Mouse (Mus musculus) kidney, embryonic 14.5 days (tissue): ENCODE data around the gene 5830473C10Rik. TPM values are rescaled to one million over a fixed set of nuclear protein-coding genes. Genes with fewer than 3 reads are reported as not detected.

Experiments
- ATAC-seq: fragments of 200-750 bp; cut with Nextera tagmentation; 2 replicates; pipeline ENCODE4 v1.8.0; 2017; ENCODE audit warnings: moderate number of reproducible peaks, mild to moderate bottlenecking, moderate TSS enrichment, moderate library complexity; ENCODE audit not compliant: low FRiP score, low TSS enrichment
- H3K27ac ChIP-seq: fragments of 300-500 bp; sonication (generic); 2 replicates; pipeline ENCODE4 v1.5.1; 2014; ENCODE audit warnings: low read depth, mild to moderate bottlenecking, low read length, moderate library complexity, mixed read lengths
- H3K27me3 ChIP-seq: fragments of 300-500 bp; sonication (generic); 2 replicates; pipeline ENCODE4 v1.6.1; 2014; ENCODE audit warnings: mild to moderate bottlenecking, low read length; ENCODE audit not compliant: control insufficient read depth, insufficient read depth
- H3K36me3 ChIP-seq: fragments of 300-500 bp; sonication (generic); 2 replicates; pipeline ENCODE4 v1.6.1; 2014; ENCODE audit warnings: low read length, mixed read lengths; ENCODE audit not compliant: control insufficient read depth, insufficient read depth
- H3K4me1 ChIP-seq: fragments of 300-500 bp; sonication (generic); 2 replicates; pipeline ENCODE4 v1.6.1; 2014; ENCODE audit warnings: low read length, mixed read lengths; ENCODE audit not compliant: control insufficient read depth, insufficient read depth
- H3K4me2 ChIP-seq: fragments of 300-500 bp; sonication (generic); replicated peaks from 2 replicates; pipeline ENCODE4 v1.6.1; 2014; ENCODE audit warnings: low read depth, mild to moderate bottlenecking, low read length
- H3K4me3 ChIP-seq: fragments of 300-500 bp; sonication (generic); 2 replicates; pipeline ENCODE4 v1.5.1; 2014; ENCODE audit warnings: mild to moderate bottlenecking, low read length
- H3K9ac ChIP-seq: fragments of 300-500 bp; sonication (generic); 2 replicates; pipeline ENCODE4 v1.6.1; 2014; ENCODE audit warnings: low read depth, mild to moderate bottlenecking, low read length, moderate library complexity
- H3K9me3 ChIP-seq: fragments of 300-500 bp; sonication (generic); 2 replicates; pipeline ENCODE4 v1.6.1; 2016; ENCODE audit warnings: low read length; ENCODE audit not compliant: control insufficient read depth
- WGBS: fragments of 180-500 bp; shearing (Covaris S2); extraction: QIAGEN DNeasy Blood & Tissue Kit; methylation state at CpG from one replicate; pipeline ENCODE4 v1.1.7; 2014; 5-methylcytosine and 5-hydroxymethylcytosine counted together
- polyA plus RNA-seq: library from polyadenylated mRNA; unstranded; fragments of >200 nt; fragmentation: Nextera tagmentation; extraction: Ambion mirVana; gene quantifications from 2 replicates; pipeline ENCODE4 v1.2.1, GENCODE M21; 2014

Gene 5830473C10Rik
- polyA plus RNA-seq, 1 experiment from 2014 or later: 0.09 TPM

- Histone ChIP-seq H3K9ac (no peak overlapping the region), H3K4me2 (no peak overlapping the region), H3K36me3 (no peaks in the 10 kb centered on the region), H3K27me3 (no peaks in the 10 kb centered on the region), H3K4me1 (peaks cover 4% of the 10 kb centered on the region; the same call in 1 of the 2 replicates), H3K9me3 (no peaks in the 10 kb centered on the region), H3K4me3 (no peak overlapping the region), H3K27ac (no peak overlapping the region)
- no peak for ATAC-seq
- WGBS: 86% methylated on average over 6 of the region's 6 CpGs
Measured at GRCm38 (mm10) chr5:90565205-90565604, 4.3 kb downstream of the 5830473C10Rik start.

- 72% methylated on average over 5 of the region's 5 CpGs for WGBS
- Histone ChIP-seq H3K36me3 (no peaks in the 10 kb centered on the region), H3K4me1 (peaks cover 4% of the 10 kb centered on the region; the same call in 1 of the 2 replicates), H3K27me3 (no peaks in the 10 kb centered on the region), H3K9me3 (no peaks in the 10 kb centered on the region), H3K4me2 (no peak overlapping the region), H3K4me3 (no peak overlapping the region), H3K27ac (no peak overlapping the region), H3K9ac (no peak overlapping the region)
- 0 out of 2 replicates have a peak, but pooled peaks have one; percentile 28 for ATAC-seq
Measured at GRCm38 (mm10) chr5:90567788-90568187, 6.9 kb downstream of the 5830473C10Rik start.

- Histone ChIP-seq H3K4me2 (no peak overlapping the region), H3K27ac (no peak overlapping the region), H3K4me3 (no peak overlapping the region), H3K4me1 (peaks cover 4% of the 10 kb centered on the region; the same call in 1 of the 2 replicates), H3K27me3 (no peaks in the 10 kb centered on the region), H3K9ac (no peak overlapping the region), H3K36me3 (no peaks in the 10 kb centered on the region), H3K9me3 (no peaks in the 10 kb centered on the region)
- no peak for ATAC-seq
Measured at GRCm38 (mm10) chr5:90568338-90568737, 7.4 kb downstream of the 5830473C10Rik start.

- Histone ChIP-seq H3K36me3 (no peaks in the 10 kb centered on the region), H3K27me3 (no peaks in the 10 kb centered on the region), H3K9ac (no peak overlapping the region), H3K9me3 (no peaks in the 10 kb centered on the region), H3K4me2 (no peak overlapping the region), H3K27ac (no peak overlapping the region), H3K4me3 (no peak overlapping the region), H3K4me1 (peaks cover 4% of the 10 kb centered on the region; the same call in 1 of the 2 replicates)
- no peak for ATAC-seq
- 25% methylated on average over 3 of the region's 3 CpGs for WGBS
Measured at GRCm38 (mm10) chr5:90571216-90571615, 10.3 kb downstream of the 5830473C10Rik start.

GRCm38 (mm10) chr5:90577751-90578150 is 16.8 kb downstream of the 5830473C10Rik start:
- 77% methylated on average over 9 of the region's 9 CpGs for WGBS
- ATAC-seq: no peak
- H3K36me3 ChIP-seq: no peaks in the 10 kb centered on the region
- H3K4me3 ChIP-seq: no peak overlapping the region
- H3K4me2 ChIP-seq: no peak overlapping the region
- H3K4me1 ChIP-seq: no peaks in the 10 kb centered on the region
- no peaks in the 10 kb centered on the region for H3K9me3 ChIP-seq
- H3K27me3 ChIP-seq: no peaks in the 10 kb centered on the region
- H3K9ac ChIP-seq: no peak overlapping the region
- no peak overlapping the region for H3K27ac ChIP-seq

- Histone ChIP-seq H3K4me3 (no peak overlapping the region), H3K4me1 (no peaks in the 10 kb centered on the region), H3K4me2 (no peak overlapping the region), H3K27ac (no peak overlapping the region), H3K9ac (no peak overlapping the region), H3K36me3 (no peaks in the 10 kb centered on the region), H3K27me3 (no peaks in the 10 kb centered on the region), H3K9me3 (no peaks in the 10 kb centered on the region)
- 80% methylated on average over 9 of the region's 9 CpGs for WGBS
- ATAC-seq: no peak; the same call in 1 of the 2 replicates
Measured at GRCm38 (mm10) chr5:90579556-90579955, 18.6 kb downstream of the 5830473C10Rik start.

GRCm38 (mm10) chr5:90582179-90582578 is 21.3 kb downstream of the 5830473C10Rik start:
- no peak for ATAC-seq
- H3K9ac ChIP-seq: no peak overlapping the region
- WGBS: 89% methylated on average over 6 of the region's 6 CpGs
- H3K4me3 ChIP-seq: no peak overlapping the region
- H3K36me3 ChIP-seq: no peaks in the 10 kb centered on the region
- no peaks in the 10 kb centered on the region for H3K4me1 ChIP-seq
- H3K4me2 ChIP-seq: no peak overlapping the region
- H3K9me3 ChIP-seq: no peaks in the 10 kb centered on the region
- no peak overlapping the region for H3K27ac ChIP-seq
- H3K27me3 ChIP-seq: no peaks in the 10 kb centered on the region

- H3K9me3 ChIP-seq: no peaks in the 10 kb centered on the region
- H3K27ac ChIP-seq: no peak overlapping the region
- no peak overlapping the region for H3K9ac ChIP-seq
- H3K27me3 ChIP-seq: no peaks in the 10 kb centered on the region; the same call in 1 of the 2 replicates
- ATAC-seq: no peak
- no peak overlapping the region for H3K4me3 ChIP-seq
- H3K36me3 ChIP-seq: no peaks in the 10 kb centered on the region
- no peaks in the 10 kb centered on the region for H3K4me1 ChIP-seq
- no peak overlapping the region for H3K4me2 ChIP-seq
- WGBS: 88% methylated on average over 7 of the region's 7 CpGs
Measured at GRCm38 (mm10) chr5:90584799-90585198, 23.9 kb downstream of the 5830473C10Rik start.

GRCm38 (mm10) chr5:90586511-90586910 is 25.6 kb downstream of the 5830473C10Rik start:
- Histone ChIP-seq H3K4me2 (no peak overlapping the region), H3K9ac (no peak overlapping the region), H3K4me1 (no peaks in the 10 kb centered on the region), H3K36me3 (no peaks in the 10 kb centered on the region), H3K4me3 (no peak overlapping the region), H3K27ac (no peak overlapping the region), H3K27me3 (no peaks in the 10 kb centered on the region; the same call in 1 of the 2 replicates), H3K9me3 (no peaks in the 10 kb centered on the region)
- ATAC-seq: no peak
- 80% methylated on average over 5 of the region's 5 CpGs for WGBS
